Mouse (Mus musculus): ENCODE measurements around the gene Ugt1a9.
A peak's percentile ranks its signal among the peaks of the same experiment; 100 is the strongest.
"Not testable (repeated sequence)": the region's sequence is repeated elsewhere in the genome, so short reads cannot be mapped to it uniquely, and the experiment has no call there.

The Ugt1a9 gene

GRCm38 (mm10) chr1:88219054-88219453 is 148.5 kb downstream of the Ugt1a9 start:
- DNase-seq (ENCODE audit: low read depth, low spot score) = no peak

DNA sequence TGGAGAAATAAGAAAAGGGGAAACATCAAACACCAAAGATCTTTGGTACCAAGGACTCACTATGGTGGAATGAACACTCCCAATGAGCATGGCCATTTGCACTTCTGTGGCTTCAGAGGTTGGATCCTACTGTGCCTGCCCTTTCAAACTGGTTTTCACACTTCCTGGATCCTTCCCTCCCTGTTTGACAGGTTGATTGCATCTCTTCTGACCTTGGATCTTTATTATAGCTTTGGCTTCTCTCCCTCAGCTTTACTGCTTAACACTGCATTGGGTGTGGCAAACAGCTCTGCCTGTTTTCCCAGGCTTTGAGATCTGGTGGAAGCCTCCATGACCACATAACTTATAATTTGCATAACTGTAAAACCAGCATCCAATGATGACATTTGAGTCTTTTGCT is 149.7 kb downstream of the Ugt1a9 start:
- DNase-seq (ENCODE audit: low read depth, low spot score) = no peak

GRCm38 (mm10) chr1:88222216-88222615 is 151.6 kb downstream of the Ugt1a9 start:
- no peak for DNase-seq (ENCODE audit: low read depth, low spot score)

- not testable (repeated sequence) for DNase-seq (ENCODE audit: low read depth, low spot score)
These were observed 152.5 kb downstream of the Ugt1a9 start for GRCm38 (mm10) chr1:88223011-88223515.

- no peak for DNase-seq (ENCODE audit: low read depth, low spot score)
These were observed 153.0 kb downstream of the Ugt1a9 start for GRCm38 (mm10) chr1:88223591-88223990.

DNA sequence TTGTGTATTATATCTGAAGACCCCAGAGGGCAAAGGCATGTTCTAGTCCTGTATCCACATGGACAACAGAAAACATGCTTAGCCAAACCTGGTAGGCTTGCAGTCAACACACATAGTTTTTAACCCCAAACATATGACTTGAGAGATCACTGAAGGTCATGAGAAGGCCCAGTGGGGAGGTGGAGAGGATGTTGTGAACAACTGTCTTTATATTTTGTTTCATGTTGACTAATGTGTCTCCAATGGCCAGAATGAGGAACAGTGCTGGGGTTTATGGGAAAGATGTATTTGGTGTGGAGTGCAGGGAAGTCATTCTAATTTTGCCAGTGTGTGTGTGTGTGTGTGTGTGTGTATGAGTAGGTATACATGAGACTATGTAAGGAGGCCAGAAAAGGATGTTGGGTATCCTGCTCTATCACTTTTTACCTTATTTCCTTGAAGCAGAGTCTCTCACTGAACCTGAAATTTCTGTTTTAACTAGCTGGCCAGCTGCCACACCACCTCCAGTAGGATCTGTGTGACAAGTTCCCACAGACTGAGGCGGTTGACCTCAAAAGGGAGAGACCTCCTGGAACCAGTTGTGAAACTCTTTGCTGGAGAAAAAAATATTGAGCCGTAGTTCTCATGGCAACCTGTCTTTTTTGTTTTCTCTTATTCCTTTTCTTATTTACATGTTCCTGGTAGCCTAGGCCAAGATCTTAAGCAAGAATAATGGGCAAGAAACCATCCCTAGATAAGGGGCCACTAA is 153.6 kb downstream of the Ugt1a9 start:
- no peak for DNase-seq (ENCODE audit: low read depth, low spot score)

DNA sequence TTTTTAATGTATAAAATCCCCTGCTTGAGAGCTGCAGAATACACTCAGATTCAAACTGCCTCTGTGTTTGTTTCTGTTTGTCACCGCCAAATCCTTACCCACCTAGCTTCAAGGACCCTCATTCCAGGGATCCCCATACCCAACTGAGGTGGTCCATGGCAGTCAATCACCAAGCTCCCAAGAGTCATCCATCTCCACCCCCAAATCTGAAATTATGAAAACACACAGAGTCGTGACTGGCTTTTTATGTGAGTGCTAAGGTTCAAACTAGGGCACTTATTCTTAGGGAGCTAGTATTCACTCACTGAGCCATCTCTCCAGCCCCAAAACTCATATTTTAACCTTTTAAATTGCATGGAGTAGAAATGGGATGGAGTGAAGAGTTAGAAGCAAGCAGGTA is 154.7 kb downstream of the Ugt1a9 start:
- not testable (repeated sequence) for DNase-seq (ENCODE audit: low read depth, low spot score)

- no peak for DNase-seq (ENCODE audit: low read depth, low spot score)
These were observed 155.1 kb downstream of the Ugt1a9 start for GRCm38 (mm10) chr1:88225741-88226140.

DNA sequence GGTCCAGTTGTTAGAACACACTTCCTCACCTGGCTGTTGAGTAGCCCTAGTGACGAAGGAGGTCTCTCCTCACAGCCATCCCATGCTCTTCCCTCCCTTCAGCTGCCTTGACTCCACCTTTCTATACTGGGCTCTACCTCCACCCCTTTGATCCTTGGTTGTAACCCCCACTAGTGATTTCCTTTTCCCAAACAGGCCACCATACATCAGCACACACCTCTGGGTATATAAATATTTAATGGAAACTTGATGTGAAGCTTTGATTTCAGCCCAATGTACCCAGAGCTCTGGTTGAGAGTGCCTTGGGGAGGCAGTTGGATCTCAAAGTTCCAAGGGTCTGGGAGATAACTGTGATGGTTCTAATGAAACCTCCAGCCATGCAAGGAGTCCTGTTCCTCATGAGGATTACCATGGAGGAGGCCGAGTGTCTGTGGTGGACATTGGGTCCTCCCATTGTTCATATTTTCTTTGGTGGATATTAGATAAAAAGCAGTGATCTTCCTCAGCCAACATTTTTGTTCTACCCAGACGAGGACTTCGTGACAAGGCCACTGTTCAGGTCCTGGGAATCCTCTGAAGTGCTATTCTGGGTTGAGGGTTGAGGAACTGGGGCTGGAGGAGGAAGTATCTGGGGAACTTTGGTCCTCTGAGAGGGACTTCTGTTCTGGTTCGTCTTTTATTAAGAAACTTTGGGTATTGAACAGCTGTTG is 156.2 kb downstream of the Ugt1a9 start, which contains the start of gene Mroh2a:
Gene Mroh2a, plus strand, starts transcription at position 317 of the 710 bp plus-strand sequence.
- peak; percentile 31 for DNase-seq (ENCODE audit: low read depth, low spot score)

DNA sequence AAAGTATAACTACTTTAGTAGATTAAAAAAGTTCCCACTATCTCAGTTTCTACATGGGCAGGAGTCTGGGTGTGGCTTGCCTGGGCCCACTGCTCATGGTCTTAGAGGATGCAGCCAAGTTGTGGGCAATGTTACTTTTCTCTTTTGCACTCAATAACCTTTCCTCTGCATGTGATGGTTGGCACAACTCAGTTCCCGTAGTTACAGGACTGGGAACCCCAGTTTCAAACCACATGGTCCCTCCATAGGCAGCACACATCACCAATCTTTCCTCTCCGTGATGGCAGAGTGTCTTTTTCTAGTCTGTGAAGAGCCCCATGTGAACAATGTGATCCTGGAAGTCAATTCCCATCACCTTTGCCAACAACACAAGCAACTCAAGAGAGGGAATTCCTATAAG is 156.9 kb downstream of the Ugt1a9 start:
- DNase-seq (ENCODE audit: low read depth, low spot score) = no peak

DNA sequence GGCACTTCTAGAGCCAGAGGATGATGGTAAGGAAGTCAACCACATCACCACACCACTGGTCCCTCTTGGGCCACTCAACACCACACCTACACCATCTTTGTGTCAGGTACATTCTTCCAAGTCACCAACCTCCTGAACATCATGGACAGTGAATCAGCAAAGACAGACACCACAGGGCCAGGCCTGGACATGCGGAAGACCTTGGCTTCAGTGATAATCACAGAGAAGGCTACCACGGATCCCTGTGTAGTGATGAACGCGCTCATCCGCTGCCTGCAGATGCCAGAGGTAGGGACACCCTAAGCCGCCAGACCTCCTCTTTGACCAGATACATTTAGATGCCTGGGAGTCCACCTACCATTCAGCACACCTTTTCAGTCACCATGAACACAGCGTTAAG is 157.5 kb downstream of the Ugt1a9 start:
- DNase-seq (ENCODE audit: low read depth, low spot score) = no peak

DNA sequence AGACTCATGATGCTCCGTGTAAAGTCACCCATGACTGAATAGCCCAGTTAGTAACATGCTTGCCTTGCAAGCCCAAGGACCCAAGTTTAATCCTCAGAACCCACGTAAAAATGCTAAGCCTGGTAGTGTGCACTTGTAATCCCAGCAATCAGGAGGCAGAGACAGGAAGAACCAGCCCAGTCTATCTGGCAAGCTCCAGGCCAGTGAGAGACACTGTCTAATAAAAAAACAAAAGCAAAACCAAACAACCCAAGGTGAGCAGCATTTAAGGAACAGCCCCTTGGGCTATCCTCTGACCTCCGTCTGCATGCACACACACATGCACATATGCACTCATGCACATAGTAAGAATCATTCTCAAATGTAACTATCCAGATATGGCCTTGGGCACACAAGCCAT is 159.0 kb downstream of the Ugt1a9 start:
- DNase-seq (ENCODE audit: low read depth, low spot score) = no peak

DNA sequence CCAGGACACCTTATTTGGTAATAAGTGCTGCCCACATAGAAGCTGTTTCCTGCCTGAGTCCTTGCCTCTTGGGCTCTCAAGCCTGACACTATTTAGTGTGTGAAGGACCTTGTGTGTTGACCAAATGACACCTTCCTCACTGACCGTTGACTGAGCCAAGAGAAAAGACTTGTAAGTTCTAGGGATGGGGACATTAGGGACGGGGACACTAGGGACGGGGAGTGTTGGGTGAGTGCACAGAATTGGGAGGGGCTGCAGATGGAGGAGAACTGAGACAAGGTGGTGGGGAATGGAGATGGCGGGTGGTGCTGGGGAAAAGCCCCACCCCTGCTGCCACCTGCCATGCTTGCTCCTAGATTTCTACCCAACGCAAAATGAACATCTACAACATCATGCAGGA is 159.4 kb downstream of the Ugt1a9 start:
- DNase-seq (ENCODE audit: low read depth, low spot score) = no peak

- DNase-seq (ENCODE audit: low read depth, low spot score) = no peak
These were observed 159.8 kb downstream of the Ugt1a9 start for GRCm38 (mm10) chr1:88230421-88230820.

GRCm38 (mm10) chr1:88230981-88231802 is 160.6 kb downstream of the Ugt1a9 start:
- DNase-seq (ENCODE audit: low read depth, low spot score) = no peak

DNA sequence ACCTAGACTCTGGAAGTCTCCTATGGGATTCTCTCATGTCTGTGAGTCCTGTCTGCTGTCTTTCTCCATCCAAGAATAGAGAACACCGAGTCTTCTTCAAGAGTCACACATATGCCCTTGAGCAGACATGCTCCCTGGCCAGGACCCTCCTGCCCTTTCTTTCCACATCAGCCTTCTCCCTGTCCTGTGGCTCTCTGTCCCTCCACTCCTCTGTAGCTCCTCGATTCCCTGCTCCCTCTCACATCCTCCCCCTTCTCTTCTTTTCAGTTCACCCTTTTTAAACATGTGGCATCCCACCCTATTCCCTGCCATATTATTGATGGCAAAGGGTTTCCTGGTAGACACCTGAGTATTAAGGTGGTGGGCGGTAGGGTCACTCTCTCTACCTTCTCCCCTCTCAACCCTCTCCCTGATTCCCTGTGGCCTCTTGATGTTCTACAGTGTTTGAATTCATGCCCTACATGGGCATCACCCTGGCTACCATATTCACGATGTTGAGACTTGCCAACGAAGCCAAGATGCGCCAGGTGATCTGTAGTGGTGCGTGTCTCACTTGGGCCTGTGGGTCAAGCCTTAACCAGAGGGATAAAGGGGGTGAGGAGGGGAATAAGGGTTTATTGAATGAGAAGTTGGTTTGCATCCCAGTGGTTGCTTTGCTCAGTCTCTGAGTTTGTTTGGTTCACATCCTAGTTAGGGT is 161.4 kb downstream of the Ugt1a9 start:
- DNase-seq (ENCODE audit: low read depth, low spot score) = no peak

- no peak for DNase-seq (ENCODE audit: low read depth, low spot score)
These were observed 162.2 kb downstream of the Ugt1a9 start for GRCm38 (mm10) chr1:88232664-88233380.

DNA sequence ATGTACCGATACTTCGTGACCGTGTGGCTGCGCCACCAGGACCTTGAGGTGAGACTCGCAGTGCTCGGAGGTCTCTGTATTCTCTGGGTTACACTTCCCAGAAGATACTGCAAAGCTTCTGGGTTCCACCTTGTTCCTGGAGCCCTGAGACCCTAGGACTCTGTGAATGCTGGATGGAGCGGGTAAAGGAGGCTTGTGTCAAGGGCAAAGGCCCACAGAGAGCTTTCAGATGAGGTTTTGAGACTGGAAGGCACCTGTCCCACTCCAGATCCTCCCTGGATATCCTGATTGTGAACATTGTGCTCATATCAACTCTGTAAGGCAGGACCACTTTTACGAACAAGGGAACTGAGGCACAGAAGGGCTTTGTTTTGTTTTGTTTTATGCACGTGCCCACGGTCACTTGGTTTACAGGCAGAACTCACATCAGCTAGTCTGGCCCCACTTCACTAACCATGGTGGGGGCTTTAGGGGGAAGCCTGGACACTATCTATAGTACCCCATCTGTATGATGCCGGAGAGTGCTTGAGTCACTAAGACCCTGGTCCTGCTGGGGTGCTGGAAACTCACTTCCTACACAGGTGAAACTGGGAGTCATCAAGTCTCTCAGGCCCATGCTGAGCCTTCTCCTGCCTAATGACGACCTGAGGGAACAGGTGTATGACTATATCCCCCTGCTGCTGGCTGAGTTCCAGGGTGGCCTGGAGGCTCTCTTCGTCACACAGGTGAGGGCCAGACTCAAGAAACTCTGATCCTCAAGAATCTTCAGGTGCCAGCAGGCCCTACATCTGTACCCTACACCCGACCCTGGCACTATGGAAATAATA is 163.0 kb downstream of the Ugt1a9 start:
- DNase-seq (ENCODE audit: low read depth, low spot score) = no peak

- DNase-seq (ENCODE audit: low read depth, low spot score) = no peak
These were observed 163.6 kb downstream of the Ugt1a9 start for GRCm38 (mm10) chr1:88234248-88234610.

GRCm38 (mm10) chr1:88234646-88235045 is 164.0 kb downstream of the Ugt1a9 start:
- no peak for DNase-seq (ENCODE audit: low read depth, low spot score)

All from telencephalon, adult 2 months (tissue).